Mouse (Mus musculus): ENCODE measurements around the gene Rpap3. TPM values are rescaled to one million over a fixed set of nuclear protein-coding genes. Genes with fewer than 3 reads are reported as not detected.

Gene Rpap3
- total RNA-seq, 1 experiment from 2014 or later: 32.9 TPM

DNA sequence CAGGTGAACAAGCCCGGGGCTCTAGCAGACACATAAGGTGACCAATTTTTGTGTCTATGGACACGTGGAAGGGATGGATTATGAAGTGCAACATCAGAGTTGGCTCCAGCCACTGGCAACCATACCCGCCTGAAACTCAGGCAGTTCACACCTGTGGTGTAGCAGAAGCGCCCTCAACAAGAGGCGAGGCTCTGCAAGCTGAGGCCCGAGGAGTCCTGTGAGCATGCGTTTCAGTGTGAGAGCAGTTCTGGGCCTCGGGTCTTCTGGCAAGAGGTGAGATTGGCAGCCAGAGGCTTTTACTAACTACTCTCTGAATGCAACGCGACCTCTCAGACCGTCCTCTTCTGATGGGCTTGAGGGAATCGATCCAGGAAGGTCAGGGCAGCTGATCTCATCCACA, 36.0 kb upstream of the Rpap3 start:
- no peak for ATAC-seq (replicated peaks in 1 of 2; ENCODE audit: insufficient read depth in 1 of 2, low FRiP score in 2 of 2, low TSS enrichment in 1 of 2, low read depth in 1 of 2, poor library complexity in 2 of 2, severe bottlenecking in 2 of 2)

DNA sequence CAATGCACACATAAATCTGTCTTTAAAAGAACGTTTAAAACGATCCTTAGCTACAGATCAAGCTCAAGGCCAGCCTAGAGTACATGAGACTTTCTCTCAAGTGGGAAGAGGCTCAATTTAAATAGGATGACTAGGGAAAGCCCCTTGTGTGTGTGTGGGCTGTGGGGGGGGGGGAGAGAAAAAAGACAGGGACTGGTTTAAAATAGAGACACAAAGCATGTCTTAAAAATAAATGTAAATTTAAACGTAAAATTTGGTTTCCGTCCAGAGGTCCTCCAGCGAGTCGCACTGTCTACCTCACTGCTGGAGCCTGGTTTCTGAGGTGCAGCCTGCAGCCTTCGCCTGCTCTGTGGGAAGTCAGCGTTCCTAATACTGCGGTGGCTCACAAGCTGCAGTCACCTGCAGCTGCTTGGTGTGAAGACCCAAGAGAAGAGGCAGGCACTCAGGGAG, 34.7 kb upstream of the Rpap3 start:
- no peak for ATAC-seq (replicated peaks in 1 of 2; ENCODE audit: insufficient read depth in 1 of 2, low FRiP score in 2 of 2, low TSS enrichment in 1 of 2, low read depth in 1 of 2, poor library complexity in 2 of 2, severe bottlenecking in 2 of 2)

DNA sequence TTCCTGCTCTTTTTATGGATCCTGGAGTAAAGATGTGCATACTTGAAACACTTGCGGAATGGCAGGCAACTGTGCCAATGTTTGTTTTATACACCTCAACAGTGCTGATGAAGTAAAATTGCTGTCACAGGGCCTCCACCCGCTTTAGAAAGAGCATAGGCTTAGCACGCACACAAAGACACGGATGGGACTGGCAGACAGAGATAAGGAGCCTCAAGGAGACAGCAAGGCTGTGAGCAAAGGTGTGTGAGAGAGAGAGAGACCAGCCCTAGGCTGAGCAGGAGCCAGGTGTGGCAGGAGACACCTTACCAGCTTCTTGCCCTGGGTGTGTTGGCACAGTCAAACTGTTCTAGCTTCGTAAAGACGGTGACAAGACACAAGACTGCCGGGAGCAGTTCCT, 33.3 kb upstream of the Rpap3 start:
- no peak for ATAC-seq (replicated peaks in 1 of 2; ENCODE audit: insufficient read depth in 1 of 2, low FRiP score in 2 of 2, low TSS enrichment in 1 of 2, low read depth in 1 of 2, poor library complexity in 2 of 2, severe bottlenecking in 2 of 2)

DNA sequence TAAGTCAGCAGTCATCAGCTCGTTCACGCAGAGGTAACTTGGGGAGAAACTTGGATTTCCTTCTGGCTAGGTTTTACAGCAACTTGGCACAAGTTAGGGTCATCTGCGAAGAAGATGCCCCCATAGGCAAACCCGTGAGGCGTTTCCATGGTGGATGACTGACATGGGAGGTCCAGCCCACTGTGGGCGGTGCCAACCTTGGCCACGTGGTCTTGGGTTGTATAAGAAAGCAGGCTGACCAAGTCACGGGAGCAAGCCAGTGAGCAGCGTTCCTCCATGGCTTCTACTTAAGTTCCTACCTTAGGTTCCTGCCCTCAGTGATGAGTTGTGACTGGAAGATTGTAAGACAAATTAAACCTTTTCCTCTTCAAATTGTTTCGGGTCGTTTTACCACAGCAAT, 26.4 kb upstream of the Rpap3 start:
- ATAC-seq (replicated peaks in 1 of 2; ENCODE audit: insufficient read depth in 1 of 2, low FRiP score in 2 of 2, low TSS enrichment in 1 of 2, low read depth in 1 of 2, poor library complexity in 2 of 2, severe bottlenecking in 2 of 2): no peak

DNA sequence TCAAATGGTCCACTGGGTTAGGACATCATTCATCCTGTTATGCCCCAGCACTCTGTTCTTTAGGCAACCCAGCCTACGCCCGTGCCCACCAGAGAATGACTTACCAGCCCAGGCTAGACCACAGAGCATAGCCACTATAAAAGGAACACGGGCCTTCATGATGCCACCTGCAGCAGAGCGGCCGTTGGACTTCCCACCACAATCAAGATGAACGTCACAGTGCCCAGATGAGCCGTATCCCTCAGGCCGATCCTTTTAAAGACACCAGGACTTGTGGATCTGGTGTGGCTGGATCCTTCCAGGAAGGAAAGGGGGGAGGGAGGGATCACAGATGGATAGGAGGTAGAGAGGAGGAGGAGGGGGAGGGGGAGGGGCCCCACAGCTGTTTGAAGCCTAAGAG, 25.5 kb upstream of the Rpap3 start, which contains the start of gene Endou:
Gene Endou, minus strand, starts transcription at position 229 of the 400 bp plus-strand sequence.
- ATAC-seq (replicated peaks in 1 of 2; ENCODE audit: insufficient read depth in 1 of 2, low FRiP score in 2 of 2, low TSS enrichment in 1 of 2, low read depth in 1 of 2, poor library complexity in 2 of 2, severe bottlenecking in 2 of 2): no peak

DNA sequence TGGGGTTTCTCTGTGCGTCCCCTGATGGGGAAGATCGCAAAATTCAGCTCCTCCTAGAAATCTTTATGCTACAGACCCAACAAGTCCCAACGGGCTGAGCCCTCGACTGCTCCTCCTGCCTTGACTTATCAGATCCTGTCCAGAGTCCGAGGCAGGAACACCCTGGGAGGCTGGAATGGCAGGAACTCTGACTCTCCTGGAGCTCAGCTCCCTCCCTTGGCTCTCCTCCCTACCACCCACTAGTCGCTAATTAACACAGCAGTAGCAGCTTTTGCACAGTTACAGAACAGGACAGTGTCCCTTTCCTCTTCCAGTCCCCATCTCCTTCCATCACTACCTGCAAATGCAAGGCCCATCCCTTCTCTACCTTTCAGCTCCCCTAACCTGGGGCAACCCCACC, 24.7 kb upstream of the Rpap3 start:
- no peak for ATAC-seq (replicated peaks in 1 of 2; ENCODE audit: insufficient read depth in 1 of 2, low FRiP score in 2 of 2, low TSS enrichment in 1 of 2, low read depth in 1 of 2, poor library complexity in 2 of 2, severe bottlenecking in 2 of 2)

DNA sequence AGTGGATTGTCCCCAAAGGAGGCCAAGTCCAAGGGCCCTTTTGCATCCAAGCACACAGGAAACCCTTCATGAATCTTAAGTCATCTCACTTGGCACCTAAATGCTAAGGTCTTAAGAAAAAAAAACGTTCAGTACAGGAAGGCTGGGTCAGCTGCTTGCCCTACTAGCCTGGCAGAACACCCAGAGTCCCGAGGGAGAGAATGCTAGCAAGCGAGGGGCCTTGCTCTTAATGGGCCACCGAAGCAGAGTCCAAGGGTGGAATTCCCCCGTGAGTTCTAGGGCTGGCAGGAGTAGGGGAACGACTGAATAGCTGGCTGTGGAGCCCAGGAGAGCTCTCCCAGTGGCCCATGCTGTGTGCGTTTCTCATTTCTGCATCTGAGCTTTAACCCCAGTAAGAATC, 23.2 kb upstream of the Rpap3 start:
- ATAC-seq (replicated peaks in 1 of 2; ENCODE audit: insufficient read depth in 1 of 2, low FRiP score in 2 of 2, low TSS enrichment in 1 of 2, low read depth in 1 of 2, poor library complexity in 2 of 2, severe bottlenecking in 2 of 2): no peak

DNA sequence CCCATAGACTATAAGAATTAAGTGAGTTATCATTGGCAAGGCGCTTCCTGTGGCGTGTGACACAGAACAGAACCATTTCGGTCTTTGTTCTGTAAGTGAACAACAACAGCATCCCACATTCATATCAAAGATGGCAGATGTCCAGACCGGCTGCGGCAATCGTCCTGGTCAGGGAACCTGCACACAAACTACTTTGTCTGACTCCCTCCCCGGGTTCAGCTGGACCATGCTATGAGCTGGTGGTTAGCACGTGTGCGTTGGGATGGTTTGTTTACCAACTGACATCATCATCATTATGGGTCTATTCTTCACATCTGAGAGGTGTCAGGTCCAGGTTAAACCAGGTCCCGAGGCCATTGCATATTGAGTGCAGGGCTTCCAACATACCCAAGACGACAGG, 22.8 kb upstream of the Rpap3 start:
- no peak for ATAC-seq (replicated peaks in 1 of 2; ENCODE audit: insufficient read depth in 1 of 2, low FRiP score in 2 of 2, low TSS enrichment in 1 of 2, low read depth in 1 of 2, poor library complexity in 2 of 2, severe bottlenecking in 2 of 2)

DNA sequence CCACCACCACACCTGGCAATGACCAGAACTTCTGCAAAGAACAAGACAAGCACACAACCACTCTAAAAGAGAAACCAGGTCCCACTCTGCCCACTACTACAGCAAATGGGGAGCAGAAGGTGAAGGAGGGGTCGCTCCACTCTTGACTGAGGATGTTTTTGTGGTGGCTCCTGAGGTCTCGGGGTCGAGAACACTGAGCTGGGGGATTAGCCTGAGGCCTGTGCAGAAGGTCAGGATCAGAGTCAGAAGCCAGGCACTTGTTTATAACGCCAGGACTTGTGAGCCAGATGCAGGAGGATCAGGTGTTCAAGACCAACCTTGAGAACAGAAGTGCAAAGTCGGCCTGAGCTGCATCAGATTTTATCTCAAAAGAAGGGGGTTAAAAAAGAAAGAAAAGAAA, 21.9 kb upstream of the Rpap3 start:
- peak in 1 of 2 experiments; percentile 19; a peak in 1 of 4 replicates for ATAC-seq (replicated peaks in 1 of 2; ENCODE audit: insufficient read depth in 1 of 2, low FRiP score in 2 of 2, low TSS enrichment in 1 of 2, low read depth in 1 of 2, poor library complexity in 2 of 2, severe bottlenecking in 2 of 2)

DNA sequence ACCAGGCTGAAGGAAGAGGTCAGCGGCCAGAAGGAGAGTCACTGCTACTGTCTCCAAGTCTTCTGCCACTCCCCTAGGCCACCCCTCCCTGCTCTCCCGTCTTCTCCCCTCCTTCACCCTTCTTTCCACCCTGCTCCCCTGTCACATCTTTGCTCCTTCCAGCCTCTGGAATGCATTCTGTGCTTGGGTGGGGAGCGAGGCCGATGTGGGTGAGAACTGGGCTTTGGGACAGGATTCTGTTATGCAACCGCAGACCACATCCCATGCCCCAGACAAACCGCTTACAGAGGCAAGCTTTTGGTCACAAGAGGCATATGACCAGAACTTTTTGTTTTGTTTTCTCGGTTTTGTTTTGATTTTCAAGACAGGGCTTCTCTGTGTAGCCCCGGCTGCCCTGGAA, 21.4 kb upstream of the Rpap3 start:
- peak; percentile 67 to 70 for ATAC-seq (replicated peaks in 1 of 2; ENCODE audit: insufficient read depth in 1 of 2, low FRiP score in 2 of 2, low TSS enrichment in 1 of 2, low read depth in 1 of 2, poor library complexity in 2 of 2, severe bottlenecking in 2 of 2)

DNA sequence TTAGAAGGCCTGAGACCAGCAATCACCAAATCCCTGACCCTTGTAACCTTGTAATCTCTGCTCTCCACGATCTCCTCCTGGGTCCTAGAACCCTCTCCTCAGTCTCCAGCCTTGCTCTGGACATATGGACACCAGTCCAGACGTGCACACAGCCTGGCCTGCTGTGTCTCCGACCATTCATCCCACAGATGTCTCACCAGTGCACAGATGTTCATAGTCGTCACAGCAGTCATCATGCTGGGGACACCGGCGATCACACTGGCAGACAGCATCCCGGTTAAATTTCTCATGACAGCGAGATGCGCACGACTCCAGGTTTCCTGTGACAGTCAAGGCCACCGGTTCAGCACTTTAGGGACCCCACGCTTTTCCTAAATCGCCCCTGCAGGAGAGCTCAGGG, 20.7 kb upstream of the Rpap3 start:
- ATAC-seq (replicated peaks in 1 of 2; ENCODE audit: insufficient read depth in 1 of 2, low FRiP score in 2 of 2, low TSS enrichment in 1 of 2, low read depth in 1 of 2, poor library complexity in 2 of 2, severe bottlenecking in 2 of 2): no peak

DNA sequence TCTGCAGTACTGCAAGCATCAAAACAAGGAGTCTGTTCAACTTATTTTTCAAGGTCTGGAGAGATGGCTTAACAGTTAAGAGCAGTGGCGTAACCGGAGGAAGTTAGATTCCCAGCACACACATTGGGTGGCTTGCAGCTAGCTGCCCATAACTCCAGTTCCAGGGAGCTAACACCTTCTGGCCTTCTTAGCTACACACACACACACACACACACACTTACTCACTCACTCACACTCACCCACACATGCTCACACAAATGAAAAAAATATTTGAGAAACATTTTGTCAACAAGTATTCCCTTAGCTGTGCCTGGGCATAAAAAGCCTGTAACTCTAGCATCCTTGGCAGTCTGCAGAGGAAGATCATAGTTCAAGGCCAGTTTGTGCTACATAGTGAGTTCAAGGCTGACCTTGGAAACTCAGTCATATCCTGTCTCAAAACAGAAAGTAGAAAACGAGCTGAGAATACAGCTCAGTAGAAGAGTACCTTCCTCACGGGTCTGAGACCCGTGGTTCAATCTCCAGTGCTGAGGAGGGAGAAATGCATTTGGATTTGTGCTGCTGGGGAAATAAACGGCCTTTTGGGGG, 19.7 kb upstream of the Rpap3 start:
- no peak for ATAC-seq (replicated peaks in 1 of 2; ENCODE audit: insufficient read depth in 1 of 2, low FRiP score in 2 of 2, low TSS enrichment in 1 of 2, low read depth in 1 of 2, poor library complexity in 2 of 2, severe bottlenecking in 2 of 2)

DNA sequence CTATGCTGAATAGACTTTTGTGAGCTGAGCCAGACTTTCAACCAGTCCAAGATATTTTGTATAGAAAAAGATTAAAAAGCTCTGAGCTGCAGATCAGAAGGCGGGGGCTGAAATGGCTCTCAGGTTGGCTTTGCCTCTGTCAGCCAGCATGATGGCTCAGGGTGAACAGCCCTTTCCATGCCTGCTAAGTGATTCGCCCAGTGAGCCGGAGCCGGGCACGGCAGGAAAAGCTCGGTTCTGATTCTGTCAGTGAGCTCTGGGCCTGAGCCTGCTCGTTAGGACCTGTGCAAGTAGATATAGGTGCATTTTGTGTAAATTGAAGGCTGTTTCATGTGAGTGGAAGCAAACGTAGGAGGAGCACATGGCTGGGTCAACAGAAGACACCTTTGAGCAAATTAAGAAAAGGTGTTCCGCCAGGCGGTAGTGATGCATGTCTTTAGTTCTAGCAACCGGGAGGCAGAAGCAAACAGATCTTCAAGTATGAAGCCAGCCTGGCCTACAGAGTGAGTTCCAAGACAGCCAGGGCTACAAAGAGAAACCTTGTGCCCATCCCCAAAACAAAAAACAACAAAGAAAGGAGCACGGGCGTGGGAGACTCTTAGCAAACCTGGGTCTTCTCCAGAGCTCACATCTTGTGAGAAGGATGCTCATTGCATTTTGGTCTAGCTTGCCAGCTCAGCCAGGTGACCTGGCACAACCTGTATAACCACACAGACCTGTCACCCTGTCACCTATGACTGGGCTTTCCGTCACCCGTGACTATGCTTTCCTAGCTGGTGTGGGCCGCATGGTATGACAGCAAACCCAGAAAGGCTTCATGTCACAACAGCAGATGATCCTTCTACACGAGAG, 18.9 kb upstream of the Rpap3 start:
- no peak for ATAC-seq (replicated peaks in 1 of 2; ENCODE audit: insufficient read depth in 1 of 2, low FRiP score in 2 of 2, low TSS enrichment in 1 of 2, low read depth in 1 of 2, poor library complexity in 2 of 2, severe bottlenecking in 2 of 2)

DNA sequence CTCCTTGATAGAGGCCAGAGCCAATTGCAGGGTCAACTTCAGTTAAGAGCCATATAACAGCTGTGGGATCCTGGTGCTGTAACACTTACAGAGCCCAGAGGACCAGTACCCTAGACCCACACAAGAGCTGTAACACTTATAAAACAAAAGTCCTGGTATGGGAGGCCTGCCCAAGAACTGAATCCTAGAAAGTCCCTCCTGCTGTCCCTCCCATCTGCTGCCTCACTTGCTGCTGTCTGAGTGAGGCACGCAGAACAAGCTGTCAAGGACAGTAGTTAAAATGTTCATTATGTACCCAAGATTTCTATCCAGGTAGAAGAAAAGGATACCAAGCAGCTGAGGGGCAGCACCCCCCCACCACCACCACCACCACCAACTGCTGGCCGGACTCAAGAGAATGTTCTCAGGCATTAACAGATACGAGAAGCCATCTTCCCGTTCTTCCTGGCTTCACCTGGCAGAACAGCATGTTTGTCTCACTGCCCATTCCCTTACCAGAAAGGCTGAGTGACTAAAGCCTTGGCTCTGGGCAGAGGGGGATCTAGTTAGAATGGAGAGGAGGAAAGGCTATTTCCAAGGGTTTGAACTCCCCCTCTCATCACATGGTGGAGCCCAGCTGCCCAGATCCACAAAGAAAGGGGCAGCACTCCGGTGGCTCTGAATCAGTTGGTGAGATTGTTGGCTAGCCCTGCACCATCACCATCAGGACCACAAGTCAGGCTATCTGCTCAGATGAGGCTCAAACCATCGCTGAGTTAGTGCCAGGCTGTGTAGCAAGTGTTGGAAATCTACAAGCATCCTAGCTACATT, 18.1 kb upstream of the Rpap3 start:
- ATAC-seq (replicated peaks in 1 of 2; ENCODE audit: insufficient read depth in 1 of 2, low FRiP score in 2 of 2, low TSS enrichment in 1 of 2, low read depth in 1 of 2, poor library complexity in 2 of 2, severe bottlenecking in 2 of 2): no peak

DNA sequence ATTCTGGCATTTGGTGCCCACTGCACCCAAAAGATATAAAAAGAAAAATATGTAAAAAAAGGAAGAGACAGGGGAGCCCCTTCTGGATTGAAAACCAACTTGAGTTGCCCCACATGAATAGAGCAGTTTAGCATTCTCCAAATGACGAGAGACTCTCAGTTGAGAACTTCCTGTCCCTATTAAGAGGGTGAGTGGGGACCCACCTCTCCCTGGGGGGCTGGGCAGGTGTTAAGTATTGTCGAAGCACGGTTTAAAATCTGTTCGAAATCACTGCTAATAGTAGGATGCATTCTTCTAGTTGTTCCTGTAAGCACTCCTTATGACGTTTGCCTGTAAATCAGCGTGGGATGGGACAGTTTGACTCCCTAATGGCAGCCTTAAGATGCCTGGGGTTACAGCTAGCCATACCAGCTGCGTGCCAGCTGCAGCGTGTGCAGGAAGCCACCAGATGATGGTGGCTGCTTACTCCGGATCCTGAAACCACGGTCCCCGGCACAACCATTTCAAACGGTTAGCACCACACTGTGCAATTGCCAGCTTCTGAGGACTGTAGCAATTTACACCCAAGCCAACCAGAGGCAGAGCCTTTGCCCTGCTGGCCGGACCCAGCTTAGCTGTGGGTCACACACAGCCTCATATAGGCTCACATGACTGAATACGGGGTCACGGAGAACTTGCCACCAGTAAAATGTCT, 15.5 kb upstream of the Rpap3 start:
- peak; percentile 62 to 82 for ATAC-seq (replicated peaks in 1 of 2; ENCODE audit: insufficient read depth in 1 of 2, low FRiP score in 2 of 2, low TSS enrichment in 1 of 2, low read depth in 1 of 2, poor library complexity in 2 of 2, severe bottlenecking in 2 of 2)

DNA sequence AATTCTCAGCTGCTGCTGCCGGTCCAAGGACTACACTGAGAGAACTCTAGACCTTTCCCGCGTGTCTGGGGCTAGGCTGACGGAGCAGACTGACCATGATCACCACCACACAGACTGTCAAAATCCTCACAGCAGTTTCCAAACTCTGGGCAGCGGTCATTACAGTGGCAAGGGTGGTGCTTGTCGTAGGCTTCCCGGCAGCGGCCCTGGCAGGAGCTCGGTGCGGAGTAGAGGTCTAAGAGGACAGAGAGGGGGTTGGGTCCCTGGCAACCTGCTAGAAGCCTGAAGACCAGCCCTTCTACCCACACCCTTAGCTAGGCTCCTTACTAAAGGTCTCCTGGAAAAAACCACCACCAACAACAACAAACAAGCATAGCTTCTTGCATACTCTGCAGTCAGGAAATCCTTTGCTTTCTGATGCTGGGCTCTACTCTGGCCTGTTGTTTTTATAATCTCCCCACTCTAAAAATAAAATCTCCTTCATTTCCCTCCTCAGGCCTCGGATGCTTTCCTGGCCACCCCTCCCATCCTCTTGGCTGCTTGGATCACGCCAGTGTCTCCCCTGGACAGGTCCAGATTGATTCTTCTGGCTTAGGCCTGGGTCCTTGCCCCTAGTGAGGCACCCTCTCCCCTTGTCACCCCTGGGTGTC, 14.5 kb upstream of the Rpap3 start:
- ATAC-seq (replicated peaks in 1 of 2; ENCODE audit: insufficient read depth in 1 of 2, low FRiP score in 2 of 2, low TSS enrichment in 1 of 2, low read depth in 1 of 2, poor library complexity in 2 of 2, severe bottlenecking in 2 of 2): no peak

DNA sequence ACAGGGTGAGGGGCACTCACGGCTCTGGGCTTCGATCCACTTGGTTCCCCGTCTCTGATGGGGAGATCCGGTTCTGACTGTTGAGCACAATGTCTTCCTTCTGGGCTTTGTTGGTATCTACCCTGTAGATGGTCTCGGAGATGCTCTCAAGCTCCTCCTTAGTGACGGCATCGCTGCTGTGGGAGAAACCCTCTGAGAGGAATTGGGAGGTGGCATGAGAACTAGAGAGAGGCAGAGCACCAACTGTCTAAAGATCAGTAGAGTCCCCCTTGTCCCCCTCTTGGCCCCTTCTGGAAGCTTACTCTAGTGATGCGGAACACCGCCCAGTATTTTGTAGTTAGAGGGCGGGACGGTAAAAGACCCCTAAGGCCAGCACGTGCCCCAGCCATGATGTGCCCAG, 13.9 kb upstream of the Rpap3 start:
- ATAC-seq (replicated peaks in 1 of 2; ENCODE audit: insufficient read depth in 1 of 2, low FRiP score in 2 of 2, low TSS enrichment in 1 of 2, low read depth in 1 of 2, poor library complexity in 2 of 2, severe bottlenecking in 2 of 2): no peak

Measured in hematopoietic stem cell, adult 5-6 weeks (primary cell).